Mouse (Mus musculus): Measurements from ENCODE around the gene Rnf5.

Rnf5 gene

DNA sequence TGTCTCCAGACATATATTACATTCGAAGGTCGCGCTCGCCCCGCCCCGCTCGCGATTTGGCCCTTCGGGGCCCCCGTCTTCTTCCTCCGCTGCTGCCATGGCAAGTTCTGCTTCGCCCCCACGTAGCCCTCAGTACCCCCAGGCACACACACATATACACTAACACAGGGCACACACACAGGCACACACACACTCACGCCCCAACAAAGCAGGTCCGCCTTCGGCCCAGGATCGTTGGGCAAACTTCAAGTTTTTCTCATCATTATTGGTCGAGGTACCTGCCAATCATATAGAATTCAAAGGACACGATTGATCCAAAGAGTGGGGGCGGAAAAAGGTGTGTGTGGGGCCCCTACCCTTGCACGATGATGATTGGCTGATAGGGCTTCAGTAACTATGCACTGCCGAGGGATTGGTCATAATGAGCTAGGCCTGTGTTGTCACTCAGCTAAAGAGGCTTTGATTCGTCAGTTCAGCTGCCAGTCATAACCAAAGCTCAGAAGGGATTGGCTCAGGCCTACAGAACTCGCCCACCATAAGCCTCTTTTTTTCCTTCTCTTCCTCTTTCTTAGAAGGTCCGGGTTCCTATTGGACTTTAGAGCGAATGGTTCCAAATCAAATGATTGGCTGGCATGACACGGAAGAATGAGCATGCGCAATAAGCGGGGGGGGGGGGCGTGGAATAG is at the start of gene Rnf5:
TSS of gene Rnf5 (minus strand) at position 316 of the 686 bp plus-strand sequence.
- no peak for DNase-seq (ENCODE audit: extremely low read depth, insufficient read length, low spot score)

DNA sequence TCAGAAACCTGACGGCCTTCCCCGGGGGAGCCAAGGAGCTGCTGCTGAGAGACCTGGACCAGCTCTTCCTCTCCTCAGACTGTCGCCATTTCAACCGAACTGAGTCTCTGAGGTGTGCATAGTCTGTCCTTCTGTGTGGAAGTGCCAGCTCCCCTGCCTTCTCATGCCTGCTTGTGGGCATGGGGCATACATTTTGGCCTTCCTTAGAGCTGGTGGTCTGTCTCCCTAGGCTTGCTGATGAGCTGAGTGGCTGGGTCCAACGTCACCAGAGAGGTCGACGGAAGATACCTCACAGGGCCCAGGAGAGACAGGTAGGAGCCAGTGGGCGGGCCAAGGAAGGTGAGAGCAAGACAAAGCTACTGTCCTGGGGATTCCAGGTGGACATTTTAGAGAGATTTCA is 49.5 kb upstream of the Rnf5 start:
- no peak for DNase-seq (ENCODE audit: extremely low read depth, insufficient read length, low spot score)

DNA sequence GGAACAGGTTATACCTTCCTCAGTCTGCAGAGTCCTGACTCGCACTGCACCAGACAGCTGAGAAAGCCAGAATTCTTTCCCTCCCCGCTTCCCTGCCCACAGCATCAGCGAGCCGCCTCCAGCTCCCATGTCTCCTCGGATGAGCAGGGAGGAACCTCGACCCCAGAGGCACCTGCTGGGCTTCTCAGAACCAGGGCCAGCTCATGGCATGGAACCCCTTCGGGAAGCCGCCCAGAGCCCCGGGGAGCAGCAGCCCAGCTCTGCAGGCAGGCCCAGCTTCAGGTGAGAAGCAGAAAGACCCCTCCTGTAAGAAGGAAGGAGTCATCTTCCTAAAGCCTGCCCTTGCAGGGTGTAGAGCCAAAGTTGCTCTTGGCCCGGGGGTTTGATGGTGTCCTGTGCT is 49.1 kb upstream of the Rnf5 start:
- no peak for DNase-seq (ENCODE audit: extremely low read depth, insufficient read length, low spot score)

DNA sequence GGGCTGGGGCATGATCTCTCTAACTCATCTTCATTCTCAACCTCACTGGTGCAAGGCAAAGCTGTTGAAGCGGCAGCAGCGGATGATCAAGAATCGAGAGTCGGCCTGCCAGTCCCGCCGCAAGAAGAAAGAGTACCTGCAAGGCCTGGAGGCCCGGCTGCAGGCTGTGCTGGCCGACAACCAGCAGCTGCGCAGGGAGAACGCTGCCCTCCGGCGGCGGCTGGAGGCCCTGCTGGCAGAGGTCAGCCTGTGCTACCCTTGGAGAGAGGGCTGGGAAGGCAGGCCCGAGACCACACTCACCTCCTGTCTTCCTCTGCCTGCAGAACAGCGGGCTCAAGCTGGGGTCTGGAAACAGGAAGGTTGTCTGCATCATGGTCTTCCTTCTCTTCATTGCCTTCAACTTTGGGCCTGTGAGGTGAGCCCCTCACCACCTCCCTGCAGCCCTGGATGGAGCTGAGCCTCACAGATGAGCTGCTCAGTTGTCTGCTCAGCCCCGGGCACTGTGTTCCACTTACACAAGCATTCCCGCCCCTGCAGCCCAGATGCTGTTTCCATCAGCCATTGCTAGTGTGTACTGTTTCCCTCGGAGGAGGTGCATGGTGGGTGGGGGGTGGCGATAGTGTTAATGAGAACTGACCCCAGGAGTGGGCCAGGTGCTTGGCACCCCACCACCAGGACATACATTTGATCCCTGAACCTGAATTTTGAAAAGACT is 48.2 kb upstream of the Rnf5 start:
- DNase-seq (ENCODE audit: extremely low read depth, insufficient read length, low spot score) = no peak

DNA sequence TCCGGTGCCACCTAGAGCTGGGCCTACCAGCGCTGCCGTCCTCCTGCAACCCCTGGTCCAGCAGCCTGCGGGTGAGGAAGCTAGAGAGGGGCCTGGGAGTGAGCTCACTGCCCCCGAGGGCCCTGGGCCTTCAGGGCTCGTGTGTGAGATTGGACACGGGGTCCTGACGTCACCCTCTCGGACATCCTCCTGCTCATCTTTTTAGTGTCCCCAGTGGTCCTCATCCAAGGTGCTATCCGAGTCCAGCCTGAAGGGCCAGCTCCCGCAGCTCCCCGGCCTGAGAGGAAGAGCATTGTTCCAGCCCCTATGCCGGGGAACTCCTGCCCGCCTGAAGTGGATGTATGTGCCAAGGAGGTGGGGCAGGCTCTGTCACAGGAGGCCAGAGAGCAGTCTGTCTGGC is 47.3 kb upstream of the Rnf5 start:
- DNase-seq (ENCODE audit: extremely low read depth, insufficient read length, low spot score) = no peak

DNA sequence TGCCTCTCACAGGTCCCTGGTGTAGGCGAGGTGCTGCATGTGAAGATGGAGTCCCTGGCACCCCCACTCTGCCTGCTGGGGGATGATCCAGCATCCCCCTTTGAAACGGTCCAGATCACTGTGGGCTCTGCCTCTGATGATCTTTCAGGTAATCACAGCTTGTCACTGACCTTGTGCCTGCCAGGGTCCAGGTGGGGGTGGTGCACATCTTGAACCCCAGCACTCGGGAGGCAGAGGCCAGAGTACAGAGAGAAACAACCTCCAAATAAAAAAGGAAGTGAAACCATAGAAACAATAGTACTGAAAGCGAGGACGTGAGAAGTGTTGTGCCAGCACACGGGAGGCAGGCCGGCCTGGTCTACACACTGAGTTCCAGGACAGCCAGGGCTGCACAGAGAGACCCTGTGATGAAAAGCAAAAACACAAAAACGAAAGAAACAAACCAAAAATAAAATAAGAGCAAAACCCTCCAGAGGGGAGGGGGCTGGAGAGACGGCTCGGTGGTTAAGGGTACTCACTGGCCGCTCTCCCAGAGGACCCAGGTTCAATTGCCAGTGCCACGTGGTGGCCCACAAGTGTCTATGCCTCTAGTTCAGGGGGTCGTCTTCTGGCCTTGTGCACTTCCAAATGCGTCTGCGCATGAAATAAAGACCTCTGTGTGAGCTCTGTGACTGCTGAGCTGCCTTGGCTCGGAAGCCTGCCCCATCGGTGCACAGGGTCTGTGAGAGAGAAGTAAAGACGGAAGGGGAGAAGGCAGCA is 45.8 kb upstream of the Rnf5 start:
- DNase-seq (ENCODE audit: extremely low read depth, insufficient read length, low spot score) = no peak

DNA sequence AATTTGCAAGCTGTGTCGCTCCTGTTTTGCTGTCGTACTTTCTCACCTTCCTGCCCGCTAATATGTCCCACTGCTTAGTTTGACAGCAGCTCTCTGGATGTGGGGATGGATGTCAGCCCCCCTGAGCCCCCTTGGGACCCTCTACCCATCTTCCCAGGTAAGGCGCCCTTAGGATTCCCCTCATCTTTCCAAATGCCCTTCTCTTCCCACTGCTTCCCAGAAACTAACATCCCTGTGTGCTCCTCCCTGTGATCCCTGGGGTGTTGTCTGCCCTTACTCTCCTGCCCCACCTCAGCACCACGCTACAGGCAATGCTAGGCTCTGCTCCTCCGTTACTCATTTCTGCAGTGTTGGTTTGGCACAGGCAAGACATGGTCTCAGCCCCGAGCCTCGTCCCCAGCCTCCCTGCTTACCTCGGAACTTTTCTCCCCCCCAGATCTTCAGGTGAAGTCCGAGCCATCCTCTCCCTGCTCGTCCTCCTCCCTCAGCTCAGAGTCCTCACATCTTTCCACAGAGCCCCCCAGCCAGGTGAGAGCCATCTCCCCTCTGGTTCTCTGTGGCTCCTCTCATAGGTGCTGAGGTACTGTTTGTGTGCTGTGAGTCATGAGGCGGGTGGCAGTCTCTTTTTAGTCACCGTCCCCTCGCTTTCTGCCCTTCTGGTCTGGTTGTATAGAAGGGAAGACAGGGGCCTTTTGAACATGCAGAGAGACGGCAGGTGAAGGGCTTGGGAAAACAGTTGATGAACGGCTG is 44.8 kb upstream of the Rnf5 start:
- DNase-seq (ENCODE audit: extremely low read depth, insufficient read length, low spot score) = no peak

DNA sequence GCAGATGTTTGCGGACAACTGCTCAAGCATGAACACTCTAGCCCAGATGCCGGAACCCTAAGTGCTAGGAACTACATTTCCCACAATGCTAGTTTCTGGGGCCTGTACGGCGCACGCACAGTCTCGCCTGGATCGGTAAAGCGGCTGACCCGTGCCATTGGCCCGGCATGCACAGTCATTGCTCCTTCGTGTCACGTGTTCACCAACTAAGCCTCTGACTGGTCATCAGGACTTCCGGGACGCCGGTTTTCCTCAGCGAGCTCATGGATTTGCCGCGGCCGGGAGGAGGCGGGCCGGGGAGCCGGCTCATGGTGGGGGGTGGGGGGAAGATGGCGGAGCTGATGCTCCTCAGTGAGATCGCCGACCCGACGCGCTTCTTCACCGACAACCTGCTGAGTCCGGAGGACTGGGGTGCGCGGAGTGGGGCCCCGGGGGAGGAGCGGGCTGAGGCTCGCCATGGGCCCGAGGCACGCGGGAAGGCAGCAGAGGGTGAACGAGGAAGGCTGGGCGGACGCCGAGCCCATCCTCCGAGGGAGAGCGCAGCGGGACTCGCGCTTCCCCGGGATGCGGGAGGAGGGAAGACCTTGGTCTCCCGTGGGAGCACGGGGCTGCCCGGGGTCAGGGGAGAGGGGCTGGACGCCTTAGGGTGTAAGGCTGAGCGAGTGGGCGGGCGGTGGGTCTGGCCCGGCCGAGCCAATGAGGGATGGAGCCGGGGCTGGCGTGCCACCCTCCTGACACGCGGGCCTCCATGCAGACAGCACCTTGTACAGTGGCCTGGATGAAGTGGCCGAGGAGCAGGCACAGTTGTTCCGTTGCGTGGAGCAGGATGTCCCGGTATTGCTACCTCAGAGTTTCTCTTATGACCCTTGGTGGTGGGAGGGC is 43.7 kb upstream of the Rnf5 start, which contains the start of gene Atf6b:
TSS of gene Atf6b (plus strand) at position 241 of the 882 bp plus-strand sequence.
- peak; percentile 91 for DNase-seq (ENCODE audit: extremely low read depth, insufficient read length, low spot score)

DNA sequence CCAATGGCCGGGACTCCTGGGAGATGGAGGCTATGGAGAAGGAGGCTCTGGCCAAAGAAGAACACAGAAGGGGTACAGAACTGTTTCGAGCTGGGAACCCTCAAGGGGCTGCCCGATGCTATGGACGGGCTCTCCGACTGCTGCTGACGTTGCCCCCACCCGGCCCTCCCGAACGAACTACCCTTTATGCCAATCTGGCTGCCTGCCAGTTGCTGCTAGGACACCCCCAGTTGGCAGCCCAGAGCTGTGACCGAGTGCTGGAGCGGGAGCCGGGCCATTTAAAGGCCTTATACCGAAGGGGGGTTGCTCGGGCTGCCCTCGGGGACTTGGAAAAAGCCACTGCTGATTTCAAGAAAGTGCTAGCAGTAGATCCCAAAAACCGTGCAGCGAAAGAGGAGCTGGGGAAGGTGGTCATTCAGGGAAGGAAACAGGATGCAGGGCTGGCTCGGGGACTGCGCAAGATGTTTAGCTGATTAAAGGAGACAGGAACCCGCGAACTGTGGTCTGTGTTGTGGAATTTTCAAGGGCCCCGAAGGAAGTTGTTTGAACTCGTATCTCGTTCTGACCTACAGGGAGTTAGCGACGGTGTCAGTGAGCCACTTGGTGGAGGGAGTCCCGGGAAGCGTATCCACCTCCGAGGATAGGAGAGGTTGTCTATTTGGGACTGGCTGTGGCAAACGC is 42.5 kb upstream of the Rnf5 start:
- DNase-seq (ENCODE audit: extremely low read depth, insufficient read length, low spot score) = no peak

DNA sequence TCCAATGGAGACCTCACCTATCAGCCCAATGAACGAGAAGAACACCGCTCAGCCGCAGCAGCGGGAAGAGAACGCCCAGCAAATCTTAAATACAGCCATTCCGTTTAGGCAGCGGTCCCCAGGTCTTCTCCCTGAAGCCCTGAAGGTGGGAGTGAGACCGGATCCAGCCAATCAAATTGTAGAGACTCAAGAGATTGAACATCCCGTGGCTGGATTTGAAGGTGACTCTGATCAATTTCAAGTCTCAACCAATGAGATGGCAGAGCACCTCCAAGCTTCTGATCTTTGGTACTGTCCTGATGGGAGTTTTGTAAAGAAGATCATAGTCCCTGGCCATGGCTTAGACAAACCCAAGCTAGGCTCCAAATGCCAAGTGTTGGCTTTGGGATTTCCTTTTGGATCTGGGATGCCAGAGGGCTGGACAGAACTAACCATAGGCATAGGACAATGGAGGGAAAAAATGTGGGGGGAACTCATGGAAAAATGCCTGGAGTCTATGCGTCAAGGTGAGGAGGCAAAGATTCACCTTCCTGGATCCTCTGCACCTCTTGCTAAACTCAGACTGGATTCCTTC is 41.9 kb upstream of the Rnf5 start:
- no peak for DNase-seq (ENCODE audit: extremely low read depth, insufficient read length, low spot score)

DNA sequence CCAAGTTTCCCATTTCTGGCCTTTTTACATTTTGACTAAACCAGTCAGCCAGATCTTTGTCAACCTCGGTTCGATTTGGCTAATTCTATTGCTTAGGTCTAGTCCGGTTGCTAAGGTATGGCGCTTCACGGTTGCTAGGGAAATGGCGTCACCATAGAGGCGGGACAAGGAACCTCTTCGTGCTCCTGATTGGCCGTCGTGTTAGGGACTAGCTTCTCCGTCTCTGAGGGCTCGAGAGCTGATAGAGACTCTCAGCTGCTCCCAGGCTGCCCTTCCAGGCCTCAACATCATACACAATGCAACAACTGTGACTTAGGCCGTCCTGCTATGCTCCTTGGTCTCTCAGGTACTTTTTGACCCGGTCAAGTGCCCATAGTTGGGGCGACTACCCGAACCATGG is 41.1 kb upstream of the Rnf5 start, which contains the start of gene Fkbpl:
TSS of gene Fkbpl (plus strand) at position 157 of the 400 bp plus-strand sequence.
- peak; percentile 77 for DNase-seq (ENCODE audit: extremely low read depth, insufficient read length, low spot score)

DNA sequence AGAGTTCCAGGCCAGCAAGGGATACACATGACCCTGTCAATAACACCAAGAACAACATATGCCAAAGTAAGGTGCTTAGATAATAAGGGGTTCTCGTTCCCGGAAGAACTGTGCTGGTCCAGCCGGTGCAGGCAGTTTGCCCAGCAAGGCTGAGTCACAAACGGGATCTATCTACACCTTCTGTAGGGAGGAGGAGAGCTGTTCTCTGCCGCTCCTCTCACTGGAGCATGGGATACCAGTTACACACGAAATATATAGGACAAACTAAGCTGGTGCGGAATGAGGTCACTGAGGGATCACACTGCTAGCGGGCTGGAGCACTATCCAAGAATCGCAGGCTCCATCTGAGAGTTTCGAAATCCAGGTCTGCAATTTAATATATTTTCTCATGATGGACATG is 40.5 kb upstream of the Rnf5 start:
- DNase-seq (ENCODE audit: extremely low read depth, insufficient read length, low spot score) = no peak

DNA sequence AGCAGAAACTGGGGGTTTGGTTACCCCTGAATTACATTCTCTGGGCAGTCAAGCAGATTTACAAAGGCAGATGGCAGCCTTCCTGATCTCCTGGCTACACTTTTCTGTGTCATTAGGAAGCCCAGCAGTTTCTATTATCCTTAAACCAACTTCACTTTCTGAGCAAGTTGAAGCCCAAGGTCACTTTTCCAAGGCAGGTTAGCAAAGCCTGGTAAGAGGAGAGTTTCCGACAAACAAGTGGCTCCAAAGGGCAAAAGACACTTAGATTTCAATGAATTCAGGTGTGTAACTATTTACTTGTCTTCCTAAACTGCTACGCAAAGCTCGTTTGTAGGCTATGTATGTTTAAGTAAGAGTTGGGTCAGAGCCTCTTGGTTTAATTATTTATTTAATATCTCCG is 39.9 kb upstream of the Rnf5 start:
- no peak for DNase-seq (ENCODE audit: extremely low read depth, insufficient read length, low spot score)

DNA sequence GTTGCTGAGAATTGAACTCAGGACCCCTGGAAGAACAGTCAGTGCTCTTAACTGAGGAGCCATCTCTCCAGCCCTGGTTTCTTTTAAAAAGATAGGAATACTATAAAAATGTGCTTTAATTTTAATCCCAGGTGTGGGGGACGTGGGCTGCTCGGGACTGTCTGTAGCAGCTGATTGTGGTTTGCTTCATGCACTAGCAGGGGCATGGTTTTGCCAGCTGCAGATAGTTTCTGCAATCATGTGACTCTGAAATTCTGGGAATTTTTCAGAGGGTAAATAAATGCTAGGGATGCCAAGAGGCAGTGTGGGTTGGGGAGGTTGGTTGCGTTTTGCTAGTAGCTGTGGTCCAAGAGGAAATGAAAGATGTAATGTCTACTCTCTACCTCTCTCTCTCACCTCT is 38.5 kb upstream of the Rnf5 start:
- no peak for DNase-seq (ENCODE audit: extremely low read depth, insufficient read length, low spot score)

DNA sequence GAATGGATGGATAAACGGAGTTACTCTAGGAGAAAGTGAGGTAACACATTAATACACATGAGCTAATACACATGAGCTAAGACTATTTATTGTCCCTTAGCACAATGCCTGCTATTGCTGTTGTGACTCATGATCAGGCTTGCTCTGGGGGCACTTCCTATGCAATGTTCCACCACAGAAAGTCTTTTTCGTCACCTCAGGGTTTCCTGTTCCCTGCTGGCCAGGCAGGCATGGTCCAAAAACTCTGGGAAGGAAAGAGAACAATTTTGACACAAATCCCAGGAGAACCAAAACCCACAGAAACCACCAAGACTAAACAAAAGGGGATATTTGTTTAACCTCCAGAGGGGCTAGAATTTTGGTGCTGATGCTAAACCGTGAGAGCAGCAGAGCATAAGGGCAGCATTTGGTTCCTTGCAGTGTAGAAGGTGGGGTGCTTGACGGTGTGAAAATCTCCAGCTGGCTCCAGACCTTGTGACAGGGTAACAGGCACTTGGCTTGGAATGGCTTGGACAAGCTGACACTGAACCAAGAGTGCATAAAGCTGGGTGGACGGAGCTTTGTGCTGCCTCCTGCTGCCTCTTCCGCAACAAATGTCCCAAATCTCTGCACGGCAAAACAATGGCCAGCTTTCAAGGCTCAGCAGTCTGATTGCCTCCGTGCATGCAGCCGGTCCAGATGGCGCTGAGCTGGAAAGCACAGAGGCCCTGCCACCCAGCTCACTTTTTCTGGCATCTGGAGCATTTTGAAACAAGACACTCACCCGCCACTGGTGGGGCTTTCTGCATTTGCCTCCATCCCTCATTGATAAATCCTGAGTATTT is 37.5 kb upstream of the Rnf5 start:
- DNase-seq (ENCODE audit: extremely low read depth, insufficient read length, low spot score) = peak; percentile 71

DNA sequence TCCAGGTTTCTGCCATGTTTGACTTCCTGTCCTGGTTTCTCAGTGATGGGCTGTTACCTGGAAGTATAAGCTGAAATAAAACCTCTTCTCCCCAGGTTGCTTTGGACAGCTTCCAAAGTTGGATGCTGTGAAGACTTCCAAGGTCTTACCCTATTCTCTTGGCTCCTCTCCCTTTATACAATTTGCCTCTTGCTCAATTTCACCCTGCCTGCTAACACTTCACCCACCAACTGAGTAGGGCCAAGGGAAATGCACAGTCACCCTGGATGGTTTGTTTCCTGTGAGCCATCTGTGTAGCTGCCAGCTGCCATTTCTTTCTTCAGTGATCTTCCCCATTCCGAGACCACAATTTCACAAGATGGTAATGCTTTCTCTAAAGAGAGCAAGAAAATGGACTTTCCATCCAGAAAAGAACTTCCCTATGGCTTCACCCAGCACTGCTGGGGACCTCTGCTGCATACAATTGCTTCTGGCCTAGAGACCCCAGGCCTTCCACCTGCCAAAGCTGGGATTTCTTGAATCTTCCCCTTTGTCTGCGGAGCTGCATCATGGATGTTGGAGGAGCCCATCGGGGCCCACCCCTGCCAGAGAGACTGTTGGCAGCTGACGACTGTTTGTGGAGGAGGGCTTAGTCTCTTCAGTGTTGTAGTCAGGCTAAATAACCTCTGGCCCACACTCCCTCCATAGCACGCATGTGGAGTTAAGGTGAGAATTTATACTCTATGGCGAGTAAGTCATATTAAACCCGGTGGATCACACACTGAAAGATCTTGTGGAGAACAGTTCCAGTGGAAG is 36.2 kb upstream of the Rnf5 start:
- DNase-seq (ENCODE audit: extremely low read depth, insufficient read length, low spot score) = no peak

DNA sequence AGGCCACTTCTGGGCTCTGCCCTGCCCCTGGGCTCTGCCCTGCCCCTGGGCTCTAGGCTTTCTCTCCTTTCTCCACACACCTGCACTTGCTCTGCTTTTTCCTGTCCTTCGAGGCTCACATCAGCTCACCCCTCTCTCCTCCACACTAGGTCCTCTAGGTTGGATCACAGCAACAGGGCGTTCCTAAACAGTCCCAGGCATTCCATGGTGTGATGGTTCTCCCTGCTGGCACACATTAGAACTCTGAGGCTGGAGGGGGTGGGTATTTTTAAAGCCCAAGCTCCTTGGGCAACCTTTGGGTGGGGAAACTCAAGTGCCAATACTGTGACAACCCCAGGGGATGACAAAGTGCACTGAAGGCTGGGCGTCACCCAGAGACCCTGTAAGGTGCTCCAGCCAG is 34.0 kb upstream of the Rnf5 start:
- DNase-seq (ENCODE audit: extremely low read depth, insufficient read length, low spot score) = no peak
